Mouse (Mus musculus) bone marrow, adult 2 months (tissue): ENCODE data around the gene Syt13.

ENCODE experiments used
- CTCF ChIP-seq: fragments of 200-500 bp; IDR thresholded peaks from 2 replicates; pipeline ENCODE4 v1.5.1; 2011; ENCODE audit warnings: low read length, control low read depth; ENCODE audit not compliant: control insufficient read depth, insufficient read depth
- POLR2A ChIP-seq: fragments of 200-500 bp; IDR thresholded peaks from 2 replicates; pipeline ENCODE4 v1.6.1; 2011; ENCODE audit warnings: low read depth, mild to moderate bottlenecking, control low read depth, low read length, borderline replicate concordance; ENCODE audit not compliant: control insufficient read depth

DNA sequence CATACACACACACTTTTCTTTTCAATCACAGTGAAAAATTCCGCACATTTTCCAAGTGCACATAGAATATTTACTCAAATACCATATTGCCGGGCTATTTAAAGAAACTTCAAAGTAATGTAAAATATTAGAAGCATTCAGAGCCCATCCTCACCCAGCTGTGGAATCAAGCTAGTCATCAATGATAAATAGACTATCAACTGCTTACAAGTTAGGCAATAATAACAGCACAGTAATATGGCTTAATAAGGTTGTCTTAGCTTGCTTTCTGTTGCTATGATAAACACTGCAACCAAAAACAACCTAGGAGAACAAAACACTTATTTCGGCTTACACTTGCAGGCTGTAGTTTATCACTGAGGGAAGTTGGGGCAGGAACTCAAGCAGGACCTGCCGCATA lies 22.4 kb upstream of the Syt13 start:
- TF ChIP-seq POLR2A (no peak), CTCF (no peak)
